Mouse (Mus musculus): ENCODE data around the gene Nkx1-1.

The Nkx1-1 gene

GRCm38 (mm10) chr5:33433201-33434138 is at the start of gene Nkx1-1:
Gene Nkx1-1, minus strand, starts transcription at chr5:33433976.
- no peak for DNase-seq (ENCODE audit: low spot score)

GRCm38 (mm10) chr5:33481318-33481685 is 47.5 kb upstream of the Nkx1-1 start:
- no peak for DNase-seq (ENCODE audit: low spot score)

GRCm38 (mm10) chr5:33480582-33481317 is 47.0 kb upstream of the Nkx1-1 start:
- DNase-seq (ENCODE audit: low spot score): no peak

GRCm38 (mm10) chr5:33465464-33465863 is 31.7 kb upstream of the Nkx1-1 start:
- DNase-seq (ENCODE audit: low spot score): no peak

GRCm38 (mm10) chr5:33464390-33464789 is 30.6 kb upstream of the Nkx1-1 start:
- no peak for DNase-seq (ENCODE audit: low spot score)

GRCm38 (mm10) chr5:33459111-33459510 is 25.3 kb upstream of the Nkx1-1 start:
- no peak for DNase-seq (ENCODE audit: low spot score)

GRCm38 (mm10) chr5:33458132-33458622 is 24.4 kb upstream of the Nkx1-1 start:
- DNase-seq (ENCODE audit: low spot score): no peak

GRCm38 (mm10) chr5:33455737-33456136 is 22.0 kb upstream of the Nkx1-1 start:
- no peak for DNase-seq (ENCODE audit: low spot score)

- DNase-seq (ENCODE audit: low spot score): no peak
These were observed 10.0 kb upstream of the Nkx1-1 start for GRCm38 (mm10) chr5:33443794-33444193.

GRCm38 (mm10) chr5:33442927-33443710 is 9.3 kb upstream of the Nkx1-1 start:
- peak; percentile 62 for DNase-seq (ENCODE audit: low spot score)

- peak; percentile 85 for DNase-seq (ENCODE audit: low spot score)
These were observed 4.4 kb upstream of the Nkx1-1 start for GRCm38 (mm10) chr5:33438214-33438613.

- DNase-seq (ENCODE audit: low spot score): no peak
These were observed 2.2 kb upstream of the Nkx1-1 start for GRCm38 (mm10) chr5:33435941-33436340.

- no peak for DNase-seq (ENCODE audit: low spot score)
These were observed 1.4 kb upstream of the Nkx1-1 start for GRCm38 (mm10) chr5:33435151-33435550.

- no peak for DNase-seq (ENCODE audit: low spot score)
These were observed 485 bp upstream of the Nkx1-1 start for GRCm38 (mm10) chr5:33434141-33434780.

GRCm38 (mm10) chr5:33432057-33432935 is 1.5 kb downstream of the Nkx1-1 start:
- no peak for DNase-seq (ENCODE audit: low spot score)

GRCm38 (mm10) chr5:33431173-33432005 is 2.4 kb downstream of the Nkx1-1 start:
- DNase-seq (ENCODE audit: low spot score): no peak

GRCm38 (mm10) chr5:33430511-33431172 is 3.1 kb downstream of the Nkx1-1 start:
- no peak for DNase-seq (ENCODE audit: low spot score)

- DNase-seq (ENCODE audit: low spot score): no peak
These were observed 3.7 kb downstream of the Nkx1-1 start for GRCm38 (mm10) chr5:33430106-33430505.

GRCm38 (mm10) chr5:33427461-33427860 is 6.3 kb downstream of the Nkx1-1 start:
- DNase-seq (ENCODE audit: low spot score): no peak
